Mouse (Mus musculus) cortical plate, adult 2 months (tissue): ENCODE data around the gene Eif5a.

Experiments used
- CTCF ChIP-seq: fragments of 200-500 bp; IDR thresholded peaks from 2 replicates; pipeline ENCODE4 v1.5.1; 2011; ENCODE audit warnings: mild to moderate bottlenecking, control low read depth, low read length; ENCODE audit not compliant: insufficient read depth; ENCODE audit errors: extremely low read depth
- POLR2A ChIP-seq: fragments of 200-500 bp; IDR thresholded peaks from 2 replicates; pipeline ENCODE4 v1.6.1; 2011; ENCODE audit warnings: mild to moderate bottlenecking, low read length, control low read depth; ENCODE audit not compliant: insufficient read depth; ENCODE audit errors: extremely low read depth

GRCm38 (mm10) chr11:69939181-69939580 lies 17.4 kb upstream of the Eif5a start:
- no peak for TF ChIP-seq POLR2A
- no peak for TF ChIP-seq CTCF
